Mouse (Mus musculus) thymus, adult 2 months (tissue): ENCODE measurements around the gene Tldc1. TPM values are rescaled to one million over a fixed set of nuclear protein-coding genes. Genes with fewer than 3 reads are reported as not detected.

Source experiments
- DNase-seq: peaks from one replicate; pipeline ENCODE4 v3.0.0; 2021
- H3K27ac ChIP-seq: fragments of 200-500 bp; 2 replicates; pipeline ENCODE4 v1.5.1; 2012; ENCODE audit warnings: low read length, control low read depth; ENCODE audit not compliant: control insufficient read depth, insufficient read depth
- H3K27me3 ChIP-seq: fragments of 200-500 bp; 2 replicates; pipeline ENCODE4 v1.6.1; 2012; ENCODE audit warnings: mild to moderate bottlenecking, low read length, moderate library complexity, mixed read lengths; ENCODE audit not compliant: control insufficient read depth, insufficient read depth
- H3K36me3 ChIP-seq: fragments of 200-500 bp; 2 replicates; pipeline ENCODE4 v1.6.1; 2012; ENCODE audit warnings: mild to moderate bottlenecking, low read length, moderate library complexity; ENCODE audit not compliant: control insufficient read depth, insufficient read depth
- H3K4me1 ChIP-seq: fragments of 200-500 bp; replicated peaks from 2 replicates; pipeline ENCODE4 v1.6.1; 2012; ENCODE audit warnings: low read length; ENCODE audit not compliant: control insufficient read depth, insufficient read depth
- H3K4me3 ChIP-seq: fragments of 200-500 bp; 2 replicates; pipeline ENCODE4 v1.5.1; 2012; ENCODE audit warnings: mild to moderate bottlenecking, low read length, control low read depth, moderate library complexity; ENCODE audit not compliant: control insufficient read depth, insufficient read depth
- CTCF ChIP-seq: fragments of 200-500 bp; IDR thresholded peaks from 2 replicates; pipeline ENCODE4 v1.5.1; 2012; ENCODE audit warnings: mild to moderate bottlenecking, control low read depth, low read length, moderate library complexity, borderline replicate concordance; ENCODE audit not compliant: control insufficient read depth, poor library complexity, insufficient read depth; ENCODE audit errors: extremely low read depth
- POLR2A ChIP-seq: fragments of 200-500 bp; IDR thresholded peaks from 2 replicates; pipeline ENCODE4 v1.6.1; 2012; ENCODE audit warnings: mild to moderate bottlenecking, low read length, control low read depth, moderate library complexity; ENCODE audit not compliant: control insufficient read depth, poor library complexity, insufficient read depth; ENCODE audit errors: extremely low read depth
- WGBS: fragments of 180-500 bp; shearing (Covaris S2); methylation state at CpG from one replicate; pipeline ENCODE4 v1.1.7; 2018; 5-methylcytosine and 5-hydroxymethylcytosine counted together
- polyA plus RNA-seq: library from polyadenylated mRNA; depleted of rRNA; stranded (reverse); fragments of >200 nt; gene quantifications from 2 replicates; pipeline ENCODE4 v1.2.3, GENCODE M21; 2012; rRNA removed

Tldc1 gene
- polyA plus RNA-seq: 13.9 and 14.0 TPM in 2 replicates

- Histone ChIP-seq H3K4me3 (peak within 1 kb of the TSS; percentile 81), H3K36me3 (no peaks in the 10 kb centered on the region), H3K4me1 (peaks cover 18% of the 10 kb centered on the region), H3K27me3 (no peaks in the 10 kb centered on the region), H3K27ac (0 out of 2 replicates have a peak within 1 kb of the TSS, but pooled peaks have one; percentile 38)
- DNase-seq: peak; percentile 99
- under 1% methylated on average over 18 of the region's 18 CpGs for WGBS
- 0 out of 2 replicates have a peak, but pooled peaks have one; percentile 15 for TF ChIP-seq CTCF
- TF ChIP-seq POLR2A: peak; percentile 64
Measured at GRCm38 (mm10) chr8:119778263-119778662, at the start of gene Tldc1. Gene Tldc1 (minus strand): TSS chr8:119778416.

DNA sequence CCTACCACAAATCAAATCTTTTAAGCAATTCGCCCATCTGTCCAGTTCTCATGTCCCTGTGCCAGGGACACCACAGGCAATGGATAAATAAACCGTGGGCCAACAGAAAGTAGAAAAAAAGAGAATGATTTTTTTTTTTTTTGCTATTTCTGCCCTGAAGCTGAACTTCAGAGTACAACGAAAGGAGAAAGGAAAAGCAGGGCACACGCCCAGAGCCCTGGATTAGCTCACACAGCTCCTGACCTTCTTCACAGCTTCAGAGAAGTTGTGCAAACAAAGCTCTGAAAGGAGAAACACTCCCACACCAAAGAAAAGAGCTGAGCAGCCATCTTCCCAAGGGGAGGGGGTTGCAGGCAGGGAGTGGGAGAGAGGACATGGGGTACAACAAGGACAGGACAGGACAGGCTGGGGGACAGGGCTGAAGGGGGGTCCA is 49.5 kb upstream of the Tldc1 start:
- Histone ChIP-seq H3K27me3 (no peaks in the 10 kb centered on the region; the same call in 1 of the 2 replicates), H3K4me1 (peaks cover 72% of the 10 kb centered on the region), H3K4me3 (no peak overlapping the region), H3K27ac (no peak overlapping the region), H3K36me3 (no peaks in the 10 kb centered on the region)
- 64% methylated on average over 4 of the region's 4 CpGs for WGBS
- no peak for DNase-seq
- TF ChIP-seq POLR2A (no peak), CTCF (no peak)

DNA sequence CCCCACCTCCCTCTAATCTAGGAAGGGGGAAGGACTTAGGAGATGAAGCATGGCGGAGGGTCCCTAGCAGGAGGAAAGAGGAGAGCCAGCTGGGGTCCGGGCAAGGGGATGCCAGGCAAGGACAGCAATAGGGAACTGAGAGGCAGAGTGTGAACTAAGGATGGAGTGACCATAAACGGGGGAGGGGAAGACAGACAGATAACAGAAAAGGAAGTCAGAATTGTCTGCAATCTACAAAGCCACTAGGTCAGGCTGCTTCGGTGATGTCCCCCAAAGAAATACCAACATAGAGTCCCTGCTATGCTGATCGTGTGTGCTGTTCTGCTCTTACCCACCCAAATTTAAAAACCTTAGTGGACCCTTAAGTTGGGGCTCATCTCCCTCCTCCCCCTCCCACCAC is 48.8 kb upstream of the Tldc1 start:
- DNase-seq: no peak
- Histone ChIP-seq H3K4me1 (peaks cover 65% of the 10 kb centered on the region), H3K4me3 (no peak overlapping the region), H3K36me3 (no peaks in the 10 kb centered on the region), H3K27ac (no peak overlapping the region), H3K27me3 (no peaks in the 10 kb centered on the region; the same call in 1 of the 2 replicates)
- WGBS: 46% methylated on average over 5 of the region's 5 CpGs
- TF ChIP-seq POLR2A (no peak), CTCF (no peak)

DNA sequence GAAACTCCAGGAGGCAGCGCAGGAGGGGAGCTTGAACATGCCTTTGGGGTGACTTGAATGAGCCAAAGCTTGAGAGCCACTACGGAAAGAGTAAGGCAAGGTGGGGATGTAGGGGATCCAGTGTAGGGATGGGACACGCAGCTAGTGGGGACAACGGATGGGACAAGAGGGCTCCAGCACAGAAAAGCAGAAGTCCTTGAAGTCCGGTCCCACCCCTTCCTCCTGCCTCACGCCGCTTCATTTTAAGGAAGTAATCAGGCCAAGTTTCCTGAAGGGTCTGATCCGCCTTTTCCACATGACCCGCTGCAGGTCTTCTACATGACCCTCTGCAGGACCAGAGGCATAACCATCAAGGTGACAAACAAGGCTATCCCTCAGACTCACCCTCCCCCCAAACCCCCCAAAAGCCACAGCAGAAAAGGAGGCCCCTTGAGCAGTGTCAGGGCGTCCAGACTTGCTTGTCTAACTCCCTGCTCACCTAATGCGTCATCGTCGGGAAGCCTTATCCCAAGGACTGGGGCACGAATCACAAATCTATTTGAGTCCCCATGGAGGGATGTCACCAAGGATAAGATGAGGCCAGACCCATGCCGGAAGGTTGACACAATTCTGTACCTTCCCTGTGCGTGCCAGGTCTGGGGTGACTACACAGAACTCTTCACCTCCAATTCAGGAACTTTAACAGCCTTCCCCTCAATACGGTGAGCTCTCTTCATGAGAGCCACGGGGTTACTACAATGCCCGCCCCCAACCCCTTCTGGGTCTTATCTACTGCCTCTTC is 47.9 kb upstream of the Tldc1 start:
- Histone ChIP-seq H3K4me3 (no peak overlapping the region), H3K27me3 (no peaks in the 10 kb centered on the region; the same call in 1 of the 2 replicates), H3K4me1 (peaks cover 56% of the 10 kb centered on the region), H3K36me3 (no peaks in the 10 kb centered on the region), H3K27ac (no peak overlapping the region; the same call in 1 of the 2 replicates)
- TF ChIP-seq CTCF (no peak), POLR2A (no peak)
- WGBS: 59% methylated on average over 19 of the region's 19 CpGs
- no peak for DNase-seq

GRCm38 (mm10) chr8:119824809-119825273 is 46.6 kb upstream of the Tldc1 start:
- DNase-seq: no peak
- Histone ChIP-seq H3K4me3 (no peak overlapping the region), H3K27ac (no peak overlapping the region), H3K4me1 (peaks cover 43% of the 10 kb centered on the region), H3K27me3 (no peaks in the 10 kb centered on the region; the same call in 1 of the 2 replicates), H3K36me3 (no peaks in the 10 kb centered on the region)
- 54% methylated on average over 11 of the region's 11 CpGs for WGBS
- TF ChIP-seq POLR2A (no peak), CTCF (no peak)

- no peaks in the 10 kb centered on the region for H3K36me3 ChIP-seq
- H3K4me3 ChIP-seq: no peak overlapping the region
- H3K27ac ChIP-seq: no peak overlapping the region
- TF ChIP-seq CTCF (no peak), POLR2A (no peak)
- no peak for DNase-seq
- H3K4me1 ChIP-seq: peaks cover 36% of the 10 kb centered on the region
- WGBS: 100% methylated on average over 4 of the region's 4 CpGs
- H3K27me3 ChIP-seq: no peaks in the 10 kb centered on the region
Measured at GRCm38 (mm10) chr8:119824100-119824499, 45.9 kb upstream of the Tldc1 start.
